Mouse (Mus musculus): Measurements from ENCODE around the gene Ccdc114. TPM values are rescaled to one million over a fixed set of nuclear protein-coding genes. Genes with fewer than 3 reads are reported as not detected.

Gene Ccdc114
- polyA plus RNA-seq, 1 experiment from 2014 or later, result 2.0 TPM

DNA sequence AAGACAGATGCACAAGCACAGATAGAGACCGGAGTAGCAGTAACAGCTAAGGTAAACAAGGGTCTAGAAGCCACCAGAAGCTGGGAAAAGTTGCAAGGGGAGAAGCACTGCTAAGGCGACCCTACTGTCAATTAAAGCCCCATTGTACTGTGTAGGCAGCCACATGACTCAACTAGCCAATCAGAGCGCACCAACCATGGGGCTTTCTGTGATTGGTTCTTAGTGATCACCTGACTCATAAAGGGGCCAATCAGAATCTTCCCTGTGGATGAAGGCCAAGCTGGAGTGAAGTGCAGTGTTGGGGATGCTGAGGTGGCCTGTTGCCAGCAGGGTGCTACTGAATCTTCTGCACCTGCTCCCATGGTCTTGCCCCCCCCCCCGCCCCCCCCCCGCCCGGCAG, 63.0 kb downstream of the Ccdc114 start:
- Histone ChIP-seq H3K4me3 (ENCODE audit: low read depth, low read length) (no peak overlapping the region), H3K9me3 (ENCODE audit: control insufficient read depth, low read length) (no peaks in the 10 kb centered on the region), H3K4me2 (no peak overlapping the region), H3K27ac (ENCODE audit: low read depth, low read length) (no peak overlapping the region), H3K4me1 (ENCODE audit: control insufficient read depth, insufficient read depth, low read length) (no peaks in the 10 kb centered on the region), H3K27me3 (ENCODE audit: control insufficient read depth, insufficient read depth, low read length) (no peaks in the 10 kb centered on the region), H3K36me3 (ENCODE audit: control insufficient read depth, insufficient read depth, low read length) (no peaks in the 10 kb centered on the region), H3K9ac (ENCODE audit: low read length) (no peak overlapping the region)
- WGBS, result 69% methylated on average over 4 of the region's 6 CpGs
- ATAC-seq (ENCODE audit: low FRiP score) (no peak), DNase-seq (ENCODE audit: low spot score, missing footprints) (no peak)

DNA sequence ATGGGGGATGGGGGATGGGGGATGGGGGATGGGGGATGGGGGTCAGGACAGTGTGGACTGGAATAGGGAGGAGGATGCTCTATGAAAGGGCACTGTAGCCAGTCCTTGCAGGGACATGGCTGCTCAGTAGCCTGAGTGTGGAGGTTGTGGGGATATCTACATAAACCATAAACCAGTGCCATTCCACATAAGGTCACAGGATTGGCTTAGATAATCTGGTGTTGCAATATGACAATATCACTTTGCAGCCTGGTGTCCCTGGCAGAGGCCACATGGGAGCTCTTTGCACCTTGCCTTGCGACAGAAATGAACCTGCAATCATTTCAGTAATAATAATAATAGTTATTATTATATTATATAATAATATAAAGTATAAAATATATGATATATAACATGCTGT, 64.5 kb downstream of the Ccdc114 start:
- H3K27me3 ChIP-seq (ENCODE audit: control insufficient read depth, insufficient read depth, low read length), result no peaks in the 10 kb centered on the region
- H3K9me3 ChIP-seq (ENCODE audit: control insufficient read depth, low read length), result no peaks in the 10 kb centered on the region
- no peak overlapping the region for H3K9ac ChIP-seq (ENCODE audit: low read length)
- no peak for DNase-seq (ENCODE audit: low spot score, missing footprints)
- H3K27ac ChIP-seq (ENCODE audit: low read depth, low read length), result no peak overlapping the region
- no peaks in the 10 kb centered on the region for H3K36me3 ChIP-seq (ENCODE audit: control insufficient read depth, insufficient read depth, low read length)
- WGBS, result 83% methylated on average over 1 of the region's 1 CpGs
- H3K4me1 ChIP-seq (ENCODE audit: control insufficient read depth, insufficient read depth, low read length), result no peaks in the 10 kb centered on the region
- H3K4me2 ChIP-seq, result no peak overlapping the region
- H3K4me3 ChIP-seq (ENCODE audit: low read depth, low read length), result no peak overlapping the region
- no peak for ATAC-seq (ENCODE audit: low FRiP score)

DNA sequence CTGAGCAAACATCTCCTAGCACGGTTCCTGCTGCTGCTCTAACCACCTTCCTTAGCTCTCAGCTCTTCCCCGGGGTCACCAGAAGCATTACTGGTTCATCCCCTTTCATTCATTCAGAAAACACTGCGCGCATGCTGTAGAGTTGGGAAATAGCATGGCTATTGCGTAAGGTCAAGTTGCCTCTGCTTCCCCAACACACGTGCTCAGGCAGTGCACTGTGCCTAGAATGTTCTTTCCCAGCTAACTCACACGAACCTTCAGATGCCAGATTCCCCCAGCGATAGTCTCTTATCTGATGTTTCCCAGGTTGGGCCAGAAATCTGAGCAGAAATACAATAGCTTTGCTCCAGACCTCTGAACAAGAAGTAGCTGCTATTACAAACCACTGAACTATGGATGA, 68.6 kb downstream of the Ccdc114 start:
- Histone ChIP-seq H3K27me3 (ENCODE audit: control insufficient read depth, insufficient read depth, low read length) (no peaks in the 10 kb centered on the region), H3K9me3 (ENCODE audit: control insufficient read depth, low read length) (no peaks in the 10 kb centered on the region), H3K27ac (ENCODE audit: low read depth, low read length) (no peak overlapping the region), H3K4me1 (ENCODE audit: control insufficient read depth, insufficient read depth, low read length) (no peaks in the 10 kb centered on the region), H3K9ac (ENCODE audit: low read length) (no peak overlapping the region), H3K36me3 (ENCODE audit: control insufficient read depth, insufficient read depth, low read length) (no peaks in the 10 kb centered on the region), H3K4me3 (ENCODE audit: low read depth, low read length) (no peak overlapping the region), H3K4me2 (no peak overlapping the region)
- no peak for ATAC-seq (ENCODE audit: low FRiP score)
- WGBS, result 94% methylated on average over 8 of the region's 8 CpGs
- DNase-seq (ENCODE audit: low spot score, missing footprints), result no peak

Other genes with a start within 250 kb of the Ccdc114 start
- gene Ntn5, start 240.1 kb upstream of the Ccdc114 start, polyA plus RNA-seq (2014; fragmentation: Nextera tagmentation; extraction: Ambion mirVana), result 0.21 TPM in 1 of 2 replicates, not detected in the other
- gene Sec1, start 229.7 kb upstream of the Ccdc114 start, polyA plus RNA-seq (2014; fragmentation: Nextera tagmentation; extraction: Ambion mirVana), result 0.19 and 0.36 TPM in 2 replicates
- 3.3 and 6.3 TPM in 2 replicates for gene Car11, start 224.2 kb upstream of the Ccdc114 start, polyA plus RNA-seq (2014; fragmentation: Nextera tagmentation; extraction: Ambion mirVana)
- 2.2 and 3.5 TPM in 2 replicates for gene Dbp, start 219.0 kb upstream of the Ccdc114 start, polyA plus RNA-seq (2014; fragmentation: Nextera tagmentation; extraction: Ambion mirVana)
- gene Rpl18, start 208.6 kb upstream of the Ccdc114 start, polyA plus RNA-seq (2014; fragmentation: Nextera tagmentation; extraction: Ambion mirVana), result 878 and 933 TPM in 2 replicates
- 11.8 and 14.9 TPM in 2 replicates for gene Sphk2, start 206.1 kb upstream of the Ccdc114 start, polyA plus RNA-seq (2014; fragmentation: Nextera tagmentation; extraction: Ambion mirVana)
- gene Fam83e, start 202.9 kb upstream of the Ccdc114 start, polyA plus RNA-seq (2014; fragmentation: Nextera tagmentation; extraction: Ambion mirVana), result 0.57 and 1.4 TPM in 2 replicates
- not detected in 2 replicates for gene Spaca4, start 198.3 kb upstream of the Ccdc114 start, polyA plus RNA-seq (2014; fragmentation: Nextera tagmentation; extraction: Ambion mirVana)
- 4.6 and 4.8 TPM in 2 replicates for gene Lmtk3, start 140.3 kb upstream of the Ccdc114 start, polyA plus RNA-seq (2014; fragmentation: Nextera tagmentation; extraction: Ambion mirVana)
- 1.5 and 2.4 TPM in 2 replicates for gene Sult2b1, start 139.4 kb upstream of the Ccdc114 start, polyA plus RNA-seq (2014; fragmentation: Nextera tagmentation; extraction: Ambion mirVana)
- gene Cyth2, start 109.5 kb upstream of the Ccdc114 start, polyA plus RNA-seq (2014; fragmentation: Nextera tagmentation; extraction: Ambion mirVana), result 224 and 225 TPM in 2 replicates
- gene Kcnj14, start 99.3 kb upstream of the Ccdc114 start, polyA plus RNA-seq (2014; fragmentation: Nextera tagmentation; extraction: Ambion mirVana), result 0.69 and 0.75 TPM in 2 replicates
- 64.0 and 67.9 TPM in 2 replicates for gene Grwd1, start 93.1 kb upstream of the Ccdc114 start, polyA plus RNA-seq (2014; fragmentation: Nextera tagmentation; extraction: Ambion mirVana)
- 76.7 and 84.0 TPM in 2 replicates for gene Kdelr1, start 51.3 kb upstream of the Ccdc114 start, polyA plus RNA-seq (2014; fragmentation: Nextera tagmentation; extraction: Ambion mirVana)
- 0.14 and 0.17 TPM in 2 replicates for gene Grin2d, start 45.7 kb upstream of the Ccdc114 start, polyA plus RNA-seq (2014; fragmentation: Nextera tagmentation; extraction: Ambion mirVana)
- 0.63 and 1.3 TPM in 2 replicates for gene Syngr4, start 27.4 kb upstream of the Ccdc114 start, polyA plus RNA-seq (2014; fragmentation: Nextera tagmentation; extraction: Ambion mirVana)
- gene Tmem143, start 27.1 kb upstream of the Ccdc114 start, polyA plus RNA-seq (2014; fragmentation: Nextera tagmentation; extraction: Ambion mirVana), result 3.0 and 3.2 TPM in 2 replicates
- 27.2 and 28.2 TPM in 2 replicates for gene Emp3, start 2.7 kb upstream of the Ccdc114 start, polyA plus RNA-seq (2014; fragmentation: Nextera tagmentation; extraction: Ambion mirVana)
- gene Abcc6, start 106.2 kb downstream of the Ccdc114 start, polyA plus RNA-seq (2014; fragmentation: Nextera tagmentation; extraction: Ambion mirVana), result 0.03 and 0.44 TPM in 2 replicates
- gene Nomo1, start 109.6 kb downstream of the Ccdc114 start, polyA plus RNA-seq (2014; fragmentation: Nextera tagmentation; extraction: Ambion mirVana), result 13.9 and 14.1 TPM in 2 replicates
- gene Kcnj11, start 176.7 kb downstream of the Ccdc114 start, polyA plus RNA-seq (2014; fragmentation: Nextera tagmentation; extraction: Ambion mirVana), result 0.07 and 0.49 TPM in 2 replicates